Mouse (Mus musculus): ENCODE results near the gene Col4a4. TPM values are rescaled to one million over a fixed set of nuclear protein-coding genes. Genes with fewer than 3 reads are reported as not detected.

Gene Col4a4
- polyA plus RNA-seq (2015; fragmentation: Nextera tagmentation; extraction: Ambion mirVana), result 0.12 and 0.15 TPM in 2 replicates

DNA sequence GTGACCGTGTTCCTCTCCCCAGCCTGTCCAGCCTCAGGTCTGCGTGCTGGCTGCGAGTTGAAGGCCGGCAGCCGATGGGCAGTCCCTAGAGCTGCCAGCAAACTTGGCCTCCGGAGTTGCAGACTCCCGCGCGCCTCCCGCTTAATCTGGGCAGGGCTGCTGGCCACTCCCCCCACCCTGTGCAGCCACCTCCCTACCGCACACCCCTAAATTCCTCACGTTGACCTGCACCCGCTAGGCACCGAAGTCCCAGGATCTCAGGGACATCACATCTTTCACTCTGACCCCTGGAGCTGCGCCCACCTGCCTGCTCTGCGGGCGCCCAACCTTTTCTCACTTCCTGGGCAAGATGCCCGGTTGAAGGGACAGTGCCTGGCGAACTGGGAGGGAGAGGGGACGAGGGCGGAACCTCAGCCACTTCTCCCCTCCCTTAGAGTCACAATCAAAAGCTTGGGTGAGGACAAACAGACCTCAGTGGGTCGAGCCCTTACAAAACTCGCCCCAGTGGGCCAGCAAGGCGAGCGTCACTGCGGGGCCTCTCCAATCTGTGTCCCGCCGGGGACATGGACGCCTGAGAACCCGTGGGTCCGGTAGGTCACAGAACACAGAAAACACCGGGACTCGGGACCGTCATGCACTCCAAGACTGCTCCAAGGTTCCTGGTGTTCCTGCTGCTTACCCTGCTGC is at the start of gene Col4a4, which contains the start of gene Col4a3:
Gene Col4a4, minus strand, starts transcription at position 137 of the 687 bp plus-strand sequence.
Gene Col4a3, plus strand, starts transcription at position 209 of the 687 bp plus-strand sequence.

Other genes with a start within 250 kb of the Col4a4 start
- 0.02 and 0.09 TPM in 2 replicates for gene Col4a3, start 72 bp upstream of the Col4a4 start, polyA plus RNA-seq (2015; fragmentation: Nextera tagmentation; extraction: Ambion mirVana)
- 208 and 210 TPM in 2 replicates for gene Mff, start 138.0 kb upstream of the Col4a4 start, polyA plus RNA-seq (2015; fragmentation: Nextera tagmentation; extraction: Ambion mirVana)
- gene Tm4sf20, start 181.6 kb upstream of the Col4a4 start, polyA plus RNA-seq (2015; fragmentation: Nextera tagmentation; extraction: Ambion mirVana), result not detected in 2 replicates
- not detected in 2 replicates for gene Gm47791, start 184.4 kb upstream of the Col4a4 start, polyA plus RNA-seq (2015; fragmentation: Nextera tagmentation; extraction: Ambion mirVana)

Measured in skeletal muscle tissue, postnatal 0 days (tissue).